Mouse (Mus musculus) kidney, embryonic 16.5 days (tissue): Measurements from ENCODE around the gene D130052B06Rik. TPM values are rescaled to one million over a fixed set of nuclear protein-coding genes. Genes with fewer than 3 reads are reported as not detected.

Experiments used
- ATAC-seq: fragments of 200-750 bp; cut with Nextera tagmentation; 2 replicates; pipeline ENCODE4 v1.8.0; 2017; ENCODE audit warnings: moderate TSS enrichment; ENCODE audit not compliant: low FRiP score, low TSS enrichment
- H3K27ac ChIP-seq: fragments of 300-500 bp; sonication (generic); 2 replicates; pipeline ENCODE4 v1.5.1; 2014; ENCODE audit warnings: low read length
- H3K27me3 ChIP-seq: fragments of 300-500 bp; sonication (generic); 2 replicates; pipeline ENCODE4 v1.6.1; 2014; ENCODE audit warnings: low read length, control low read depth, mixed read lengths; ENCODE audit not compliant: insufficient read depth
- H3K36me3 ChIP-seq: fragments of 300-500 bp; sonication (generic); 2 replicates; pipeline ENCODE4 v1.6.1; 2014; ENCODE audit warnings: low read length, control low read depth, mixed read lengths; ENCODE audit not compliant: insufficient read depth
- H3K4me1 ChIP-seq: fragments of 300-500 bp; sonication (generic); 2 replicates; pipeline ENCODE4 v1.6.1; 2014; ENCODE audit warnings: low read length, control low read depth, mixed read lengths; ENCODE audit not compliant: insufficient read depth
- H3K4me2 ChIP-seq: fragments of 300-500 bp; sonication (generic); replicated peaks from 2 replicates; pipeline ENCODE4 v1.6.1; 2014; ENCODE audit warnings: low read depth, low read length
- H3K4me3 ChIP-seq: fragments of 300-500 bp; sonication (generic); 2 replicates; pipeline ENCODE4 v1.5.1; 2014; ENCODE audit warnings: mild to moderate bottlenecking, low read length
- H3K9ac ChIP-seq: fragments of 300-500 bp; sonication (generic); replicated peaks from 2 replicates; pipeline ENCODE4 v1.6.1; 2014; ENCODE audit warnings: low read length
- H3K9me3 ChIP-seq: fragments of 300-500 bp; sonication (generic); 2 replicates; pipeline ENCODE4 v1.6.1; 2016; ENCODE audit warnings: low read length, control low read depth
- WGBS: fragments of 180-500 bp; shearing (Covaris S2); extraction: QIAGEN DNeasy Blood & Tissue Kit; methylation state at CpG from one replicate; pipeline ENCODE4 v1.1.7; 2014; 5-methylcytosine and 5-hydroxymethylcytosine counted together
- polyA plus RNA-seq: library from polyadenylated mRNA; unstranded; fragments of >200 nt; fragmentation: Nextera tagmentation; extraction: Ambion mirVana; gene quantifications from 2 replicates; pipeline ENCODE4 v1.2.1, GENCODE M21; 2015

D130052B06Rik gene
- polyA plus RNA-seq, 1 experiment from 2014 or later: not detected

GRCm38 (mm10) chr11:33592826-33593225, 6.3 kb upstream of the D130052B06Rik start:
- H3K4me1 ChIP-seq: no peaks in the 10 kb centered on the region
- H3K4me3 ChIP-seq: no peak overlapping the region
- no peak overlapping the region for H3K9ac ChIP-seq
- no peaks in the 10 kb centered on the region for H3K36me3 ChIP-seq
- no peak for ATAC-seq
- no peaks in the 10 kb centered on the region for H3K9me3 ChIP-seq
- H3K4me2 ChIP-seq: no peak overlapping the region
- H3K27ac ChIP-seq: no peak overlapping the region
- no peaks in the 10 kb centered on the region for H3K27me3 ChIP-seq
- WGBS: 70% methylated on average over 4 of the region's 4 CpGs

DNA sequence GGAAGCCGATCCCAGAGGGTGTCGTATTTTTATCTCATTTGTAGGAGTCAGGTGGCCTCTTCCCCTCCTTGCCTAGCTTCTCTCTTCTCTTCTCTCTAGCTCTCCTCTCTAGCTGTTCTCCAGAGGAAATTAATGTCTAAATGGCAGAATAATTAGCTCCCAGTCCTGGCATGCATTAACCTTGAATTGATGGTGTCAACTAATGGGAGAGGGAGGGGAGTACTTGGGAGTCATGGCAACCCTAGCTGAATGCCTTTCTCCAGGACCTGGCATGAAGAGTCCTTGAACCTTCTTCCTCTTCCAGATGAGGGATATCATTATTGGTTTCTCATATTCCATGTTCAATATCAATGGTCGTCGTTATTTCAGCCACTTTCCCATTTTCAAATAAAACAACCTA, 2.4 kb upstream of the D130052B06Rik start:
- no peak overlapping the region for H3K4me3 ChIP-seq
- 62% methylated on average over 4 of the region's 4 CpGs for WGBS
- no peak overlapping the region for H3K9ac ChIP-seq
- H3K36me3 ChIP-seq: no peaks in the 10 kb centered on the region
- no peak overlapping the region for H3K4me2 ChIP-seq
- H3K27me3 ChIP-seq: no peaks in the 10 kb centered on the region
- H3K4me1 ChIP-seq: no peaks in the 10 kb centered on the region
- H3K27ac ChIP-seq: no peak overlapping the region
- no peak for ATAC-seq
- H3K9me3 ChIP-seq: no peaks in the 10 kb centered on the region

DNA sequence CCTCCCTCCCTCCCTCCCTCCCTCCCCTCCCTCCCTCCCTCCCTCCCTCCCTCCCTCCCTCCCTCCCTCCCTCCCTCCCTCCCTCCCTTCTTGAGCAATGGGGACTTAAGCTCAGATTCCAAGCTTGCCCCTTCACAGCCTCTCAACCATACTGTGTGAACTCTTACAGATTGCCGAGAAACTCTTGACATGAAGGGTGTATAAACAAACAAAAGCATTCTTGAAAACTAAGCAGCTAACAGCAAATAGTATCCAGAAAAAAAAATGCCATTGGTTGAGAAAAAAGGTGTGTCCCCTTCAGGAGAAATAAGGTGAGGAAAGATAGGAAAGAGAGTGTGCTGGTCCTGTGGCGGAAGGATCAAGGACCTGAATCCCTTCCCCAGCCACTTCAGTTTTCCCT, 4.1 kb downstream of the D130052B06Rik start:
- H3K27me3 ChIP-seq: no peaks in the 10 kb centered on the region
- H3K9ac ChIP-seq: no peak overlapping the region
- H3K4me2 ChIP-seq: no peak overlapping the region
- 48% methylated on average over 2 of the region's 2 CpGs for WGBS
- 0 out of 2 replicates have a peak, but pooled peaks cover 5% of the 10 kb centered on the region for H3K4me1 ChIP-seq
- no peaks in the 10 kb centered on the region for H3K9me3 ChIP-seq
- H3K27ac ChIP-seq: no peak overlapping the region
- ATAC-seq: no peak
- no peak overlapping the region for H3K4me3 ChIP-seq
- no peaks in the 10 kb centered on the region for H3K36me3 ChIP-seq

DNA sequence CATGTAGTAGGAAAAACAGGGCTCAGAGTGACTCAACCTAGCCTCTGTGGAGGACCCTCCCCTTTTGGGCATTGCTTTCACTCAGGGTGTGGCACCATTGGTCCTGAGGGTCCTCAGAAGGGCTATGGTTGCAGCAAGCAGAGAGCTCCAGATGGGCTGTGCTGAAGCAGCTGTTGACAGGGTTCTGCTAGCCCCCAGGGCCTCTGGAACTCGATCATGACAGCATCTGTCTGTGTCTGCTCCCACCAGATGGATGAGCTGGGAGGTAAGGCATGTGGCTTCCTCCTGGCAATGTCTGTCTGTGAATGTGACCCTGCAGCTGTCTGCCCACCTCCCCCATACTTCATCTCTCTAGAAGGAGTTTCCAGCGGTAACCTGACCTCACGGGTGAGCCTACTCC, 8.7 kb downstream of the D130052B06Rik start:
- 9% methylated on average over 3 of the region's 3 CpGs for WGBS
- Histone ChIP-seq H3K9ac (no peak overlapping the region), H3K4me1 (0 out of 2 replicates have a peak, but pooled peaks cover 5% of the 10 kb centered on the region), H3K36me3 (no peaks in the 10 kb centered on the region), H3K9me3 (no peaks in the 10 kb centered on the region), H3K4me2 (no peak overlapping the region), H3K27me3 (no peaks in the 10 kb centered on the region), H3K27ac (no peak overlapping the region), H3K4me3 (no peak overlapping the region)
- peak; percentile 86 for ATAC-seq

- H3K9me3 ChIP-seq: no peaks in the 10 kb centered on the region
- H3K36me3 ChIP-seq: no peaks in the 10 kb centered on the region
- WGBS: 8% methylated on average over 15 of the region's 15 CpGs
- no peak overlapping the region for H3K4me2 ChIP-seq
- no peak overlapping the region for H3K27ac ChIP-seq
- ATAC-seq: peak; percentile 79
- no peaks in the 10 kb centered on the region for H3K27me3 ChIP-seq
- no peak overlapping the region for H3K4me3 ChIP-seq
- H3K9ac ChIP-seq: no peak overlapping the region
- no peaks in the 10 kb centered on the region for H3K4me1 ChIP-seq
Measured at GRCm38 (mm10) chr11:33614218-33614617, 15.1 kb downstream of the D130052B06Rik start.

GRCm38 (mm10) chr11:33627136-33627742, 28.1 kb downstream of the D130052B06Rik start:
- no peak for ATAC-seq

DNA sequence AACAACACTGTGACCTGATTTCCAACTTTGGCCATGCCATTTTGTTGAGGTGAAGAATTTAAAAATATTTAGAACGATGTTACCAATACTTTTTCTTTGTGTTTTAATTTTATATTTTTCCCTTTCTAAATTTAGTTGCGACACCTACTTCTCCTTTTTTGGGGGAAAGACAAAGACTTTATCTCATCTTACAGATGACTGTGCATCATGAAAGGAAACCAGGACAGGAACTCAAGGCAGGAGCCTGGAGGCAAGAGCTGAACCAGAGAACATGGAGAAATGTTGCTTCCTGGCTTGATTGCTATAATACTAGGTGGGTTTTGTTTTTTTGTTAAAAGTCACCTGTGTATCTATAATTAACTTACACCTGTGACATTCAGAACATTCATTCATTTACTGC, 38.0 kb downstream of the D130052B06Rik start:
- ATAC-seq: no peak
- H3K4me1 ChIP-seq: no peaks in the 10 kb centered on the region
- H3K4me2 ChIP-seq: no peak overlapping the region
- 90% methylated on average over 2 of the region's 2 CpGs for WGBS
- H3K27ac ChIP-seq: no peak overlapping the region
- H3K27me3 ChIP-seq: no peaks in the 10 kb centered on the region
- H3K9me3 ChIP-seq: no peaks in the 10 kb centered on the region
- H3K4me3 ChIP-seq: no peak overlapping the region
- no peaks in the 10 kb centered on the region for H3K36me3 ChIP-seq
- H3K9ac ChIP-seq: no peak overlapping the region

More at GRCm38 (mm10) chr11:33627136-33627742, 28.1 kb downstream of the D130052B06Rik start:
- Histone ChIP-seq H3K4me1 (no peaks in the 10 kb centered on the region), H3K4me2 (no peak overlapping the region), H3K27ac (no peak overlapping the region), H3K4me3 (no peak overlapping the region), H3K36me3 (no peaks in the 10 kb centered on the region), H3K9ac (no peak overlapping the region), H3K27me3 (no peaks in the 10 kb centered on the region), H3K9me3 (no peaks in the 10 kb centered on the region)
- WGBS: 84% methylated on average over 4 of the region's 4 CpGs

GRCm38 (mm10) chr11:33649358-33649757, 50.3 kb downstream of the D130052B06Rik start:
- Histone ChIP-seq H3K4me1 (no peaks in the 10 kb centered on the region), H3K9me3 (no peaks in the 10 kb centered on the region), H3K36me3 (no peaks in the 10 kb centered on the region), H3K27me3 (no peaks in the 10 kb centered on the region), H3K4me3 (no peak overlapping the region), H3K4me2 (no peak overlapping the region), H3K9ac (no peak overlapping the region), H3K27ac (no peak overlapping the region)
- ATAC-seq: no peak
- 70% methylated on average over 2 of the region's 2 CpGs for WGBS

DNA sequence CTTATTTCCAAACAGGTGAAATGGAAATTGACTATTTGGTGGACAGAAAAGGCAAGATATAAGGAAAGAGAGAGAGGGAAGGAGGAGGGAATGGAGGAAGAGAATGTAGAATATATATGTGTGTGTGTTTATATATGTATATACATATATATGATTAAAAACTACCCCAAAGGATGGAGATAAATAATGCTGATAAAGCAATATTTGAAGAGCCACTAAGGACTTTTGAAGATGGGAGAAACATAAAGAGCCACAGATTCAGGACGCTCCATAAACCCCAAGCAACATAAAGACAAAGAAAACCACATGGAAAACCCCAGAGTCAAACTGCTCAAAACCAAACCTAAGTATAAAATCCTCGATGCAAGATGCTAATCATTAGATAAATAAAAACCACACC, 55.4 kb downstream of the D130052B06Rik start:
- no peak for ATAC-seq
- no peaks in the 10 kb centered on the region for H3K9me3 ChIP-seq
- no peaks in the 10 kb centered on the region for H3K36me3 ChIP-seq
- 90% methylated on average over 2 of the region's 2 CpGs for WGBS
- H3K4me2 ChIP-seq: no peak overlapping the region
- H3K4me1 ChIP-seq: no peaks in the 10 kb centered on the region
- H3K27me3 ChIP-seq: no peaks in the 10 kb centered on the region
- H3K4me3 ChIP-seq: no peak overlapping the region
- H3K9ac ChIP-seq: no peak overlapping the region
- no peak overlapping the region for H3K27ac ChIP-seq

DNA sequence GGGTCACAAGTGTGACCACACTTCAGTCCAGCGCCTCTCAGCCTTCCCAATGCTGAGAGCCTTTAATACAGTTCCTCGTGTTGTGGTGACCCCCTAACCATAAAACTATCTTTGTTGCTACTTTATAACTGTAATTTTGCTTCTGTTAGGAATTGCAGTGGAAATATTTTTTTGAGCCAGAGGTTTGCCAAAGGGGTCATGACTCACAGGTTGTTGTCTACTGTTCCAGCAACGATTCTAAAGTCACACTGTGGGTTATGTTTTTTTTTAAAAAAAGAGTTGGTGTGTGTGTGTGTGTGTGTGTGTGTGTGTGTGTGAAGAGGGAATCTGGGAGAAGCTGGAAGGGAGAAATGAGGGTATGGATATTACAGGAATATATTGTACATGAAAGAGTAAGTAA, 56.1 kb downstream of the D130052B06Rik start:
- no peak overlapping the region for H3K4me2 ChIP-seq

More for the DNA sequence above, 56.1 kb downstream of the D130052B06Rik start:
- Histone ChIP-seq H3K9me3 (no peaks in the 10 kb centered on the region), H3K27ac (no peak overlapping the region), H3K27me3 (no peaks in the 10 kb centered on the region), H3K4me3 (no peak overlapping the region), H3K4me1 (no peaks in the 10 kb centered on the region), H3K9ac (no peak overlapping the region), H3K36me3 (no peaks in the 10 kb centered on the region)
- WGBS: 48% methylated on average over 3 of the region's 3 CpGs
- no peak for ATAC-seq
